Mouse (Mus musculus) lung, embryonic 15.5 days (tissue): ENCODE results near the gene Rtraf. TPM values are rescaled to one million over a fixed set of nuclear protein-coding genes. Genes with fewer than 3 reads are reported as not detected.

Experiments used
- ATAC-seq: fragments of 200-750 bp; cut with Nextera tagmentation; 2 replicates; pipeline ENCODE4 v1.8.0; 2017; ENCODE audit warnings: moderate number of reproducible peaks, borderline replicate concordance; ENCODE audit not compliant: low FRiP score, low TSS enrichment; ENCODE audit errors: extremely low read depth
- H3K27ac ChIP-seq: fragments of 300-500 bp; sonication (generic); 2 replicates; pipeline ENCODE4 v1.5.1; 2015; ENCODE audit warnings: moderate library complexity, mild to moderate bottlenecking, inconsistent platforms
- H3K27me3 ChIP-seq: fragments of 300-500 bp; sonication (generic); 2 replicates; pipeline ENCODE4 v1.6.1; 2015; ENCODE audit warnings: inconsistent platforms
- H3K36me3 ChIP-seq: fragments of 300-500 bp; sonication (generic); 2 replicates; pipeline ENCODE4 v1.6.1; 2015; ENCODE audit warnings: inconsistent platforms
- H3K4me1 ChIP-seq: fragments of 300-500 bp; sonication (generic); 2 replicates; pipeline ENCODE4 v1.6.1; 2015; ENCODE audit warnings: inconsistent platforms
- H3K4me2 ChIP-seq: fragments of 300-500 bp; sonication (generic); 2 replicates; pipeline ENCODE4 v1.6.1; 2015; ENCODE audit warnings: inconsistent platforms, mild to moderate bottlenecking, moderate library complexity
- H3K4me3 ChIP-seq: fragments of 300-500 bp; sonication (generic); 2 replicates; pipeline ENCODE4 v1.5.1; 2015; ENCODE audit warnings: mild to moderate bottlenecking, inconsistent platforms
- H3K9ac ChIP-seq: fragments of 300-500 bp; sonication (generic); 2 replicates; pipeline ENCODE4 v1.6.1; 2015; ENCODE audit warnings: inconsistent platforms
- H3K9me3 ChIP-seq: fragments of 300-500 bp; sonication (generic); 2 replicates; pipeline ENCODE4 v1.6.1; 2016; ENCODE audit warnings: inconsistent platforms
- WGBS: fragments of 180-500 bp; shearing (Covaris S2); methylation state at CpG from one replicate; pipeline ENCODE4 v1.1.7; 2015; 5-methylcytosine and 5-hydroxymethylcytosine counted together
- polyA plus RNA-seq: library from polyadenylated mRNA; unstranded; fragments of >200 nt; fragmentation: Nextera tagmentation; extraction: Ambion mirVana; gene quantifications from 2 replicates; pipeline ENCODE4 v1.2.1, GENCODE M21; 2015

Rtraf gene
- polyA plus RNA-seq, 1 experiment from 2014 or later = 202 TPM

- Histone ChIP-seq H3K27me3 (peaks cover 40% of the 10 kb centered on the region), H3K9me3 (no peaks in the 10 kb centered on the region), H3K9ac (no peak overlapping the region), H3K4me3 (no peak overlapping the region), H3K4me1 (peaks cover 23% of the 10 kb centered on the region), H3K36me3 (peaks cover 19% of the 10 kb centered on the region), H3K27ac (no peak overlapping the region), H3K4me2 (no peak overlapping the region)
- 95% methylated on average over 6 of the region's 6 CpGs for WGBS
- ATAC-seq = no peak
Measured at GRCm38 (mm10) chr14:19768648-19769047, 55.0 kb downstream of the Rtraf start.

GRCm38 (mm10) chr14:19766380-19766649 lies 57.3 kb downstream of the Rtraf start:
- 18% methylated on average over 1 of the region's 1 CpGs for WGBS

GRCm38 (mm10) chr14:19765539-19766379 lies 57.9 kb downstream of the Rtraf start:
- WGBS = 58% methylated on average over 9 of the region's 9 CpGs
- Histone ChIP-seq H3K4me1 (peaks cover 26% of the 10 kb centered on the region), H3K4me3 (no peak overlapping the region), H3K27me3 (peaks cover 40% of the 10 kb centered on the region), H3K27ac (no peak overlapping the region), H3K4me2 (no peak overlapping the region), H3K9ac (no peak overlapping the region), H3K9me3 (no peaks in the 10 kb centered on the region), H3K36me3 (peaks cover 19% of the 10 kb centered on the region)
- no peak for ATAC-seq

More at GRCm38 (mm10) chr14:19766380-19766649, 57.3 kb downstream of the Rtraf start:
- peaks cover 19% of the 10 kb centered on the region for H3K36me3 ChIP-seq
- ATAC-seq = no peak
- H3K4me2 ChIP-seq = no peak overlapping the region
- H3K9ac ChIP-seq = no peak overlapping the region
- H3K27me3 ChIP-seq = peaks cover 40% of the 10 kb centered on the region
- H3K4me1 ChIP-seq = peaks cover 30% of the 10 kb centered on the region
- H3K4me3 ChIP-seq = no peak overlapping the region
- no peak overlapping the region for H3K27ac ChIP-seq
- H3K9me3 ChIP-seq = no peaks in the 10 kb centered on the region

GRCm38 (mm10) chr14:19764331-19764730 lies 59.3 kb downstream of the Rtraf start:
- H3K9ac ChIP-seq = no peak overlapping the region
- H3K36me3 ChIP-seq = peaks cover 19% of the 10 kb centered on the region
- no peaks in the 10 kb centered on the region for H3K9me3 ChIP-seq
- ATAC-seq = no peak
- no peak overlapping the region for H3K4me2 ChIP-seq
- H3K4me3 ChIP-seq = no peak overlapping the region
- peaks cover 24% of the 10 kb centered on the region for H3K4me1 ChIP-seq
- H3K27me3 ChIP-seq = peaks cover 40% of the 10 kb centered on the region
- 83% methylated on average over 8 of the region's 8 CpGs for WGBS
- no peak overlapping the region for H3K27ac ChIP-seq

GRCm38 (mm10) chr14:19763527-19763926 lies 60.1 kb downstream of the Rtraf start:
- H3K9me3 ChIP-seq = no peaks in the 10 kb centered on the region
- H3K9ac ChIP-seq = no peak overlapping the region
- H3K4me3 ChIP-seq = no peak overlapping the region
- peaks cover 29% of the 10 kb centered on the region for H3K4me1 ChIP-seq
- H3K4me2 ChIP-seq = no peak overlapping the region
- ATAC-seq = no peak
- peaks cover 17% of the 10 kb centered on the region for H3K36me3 ChIP-seq
- H3K27me3 ChIP-seq = peaks cover 37% of the 10 kb centered on the region
- H3K27ac ChIP-seq = no peak overlapping the region
- WGBS = 43% methylated on average over 8 of the region's 8 CpGs

- Histone ChIP-seq H3K4me1 (peaks cover 27% of the 10 kb centered on the region), H3K9ac (no peak overlapping the region), H3K4me3 (no peak overlapping the region), H3K4me2 (no peak overlapping the region), H3K36me3 (0 out of 2 replicates have a peak, but pooled peaks cover 12% of the 10 kb centered on the region), H3K27ac (no peak overlapping the region), H3K9me3 (no peaks in the 10 kb centered on the region), H3K27me3 (peaks cover 46% of the 10 kb centered on the region)
- 58% methylated on average over 4 of the region's 4 CpGs for WGBS
- no peak for ATAC-seq
Measured at GRCm38 (mm10) chr14:19762014-19762413, 61.6 kb downstream of the Rtraf start.

Other genes starting within 250 kb of the Rtraf start
- gene Gm2237, start 238.7 kb downstream of the Rtraf start, polyA plus RNA-seq = 2.1 and 2.3 TPM in 2 replicates
- gene Gm5458, start 221.2 kb downstream of the Rtraf start, polyA plus RNA-seq = not detected in 2 replicates
- 108 TPM in 2 replicates for gene Nid2, start 72.6 kb downstream of the Rtraf start, polyA plus RNA-seq
- gene Gng2, start 153.8 kb upstream of the Rtraf start, polyA plus RNA-seq = 71.5 and 73.0 TPM in 2 replicates